Mouse (Mus musculus): ENCODE data around the gene Fam178b.

DNA sequence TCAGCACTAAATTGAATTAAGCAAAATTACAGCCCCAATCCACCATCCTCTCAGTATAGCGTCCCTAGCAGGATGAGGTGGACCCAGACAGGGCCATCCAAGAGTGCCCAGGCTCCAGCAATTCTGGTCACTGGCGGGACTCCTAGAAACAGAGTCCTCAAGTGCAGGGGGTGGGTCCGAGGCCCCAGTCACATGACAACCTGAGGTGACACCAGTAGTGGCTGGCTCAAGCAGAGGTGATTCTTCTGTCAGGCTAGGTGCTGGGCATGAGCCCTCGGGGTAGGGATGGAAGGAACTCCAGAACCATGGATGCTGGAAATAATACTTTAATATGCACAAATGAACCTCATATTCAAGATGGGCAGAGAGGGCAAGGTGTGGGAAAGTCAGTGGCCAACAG is 120.6 kb downstream of the Fam178b start:
- TF ChIP-seq CTCF (IDR thresholded peaks at IDR 0.05; ENCODE audit: extremely low read depth, insufficient read length, insufficient replicate concordance, low read depth, low read length) (no peak), POLR2A (IDR thresholded peaks at IDR 0.05; ENCODE audit: low read depth, low read length) (no peak)
